Mouse (Mus musculus) layer of hippocampus, postnatal 14 days (tissue): Measurements from ENCODE around the gene Fbxw18. TPM values are rescaled to one million over a fixed set of nuclear protein-coding genes. Genes with fewer than 3 reads are reported as not detected.
"Not testable (repeated sequence)": the region's sequence is repeated elsewhere in the genome, so short reads cannot be mapped to it uniquely, and the experiment has no call there.

Source experiments
- DNase-seq, 2 experiments: peaks; one replicate each; pipeline ENCODE4 v3.0.0; 2021 to 2022; ENCODE audit warnings: low spot score in 2 of 2, mixed read lengths in 1 of 2
- long read RNA-seq, 2 experiments: library from polyadenylated mRNA; stranded (forward); transcript quantifications; one replicate each; pipeline ENCODE4 v2.0.0; 2021
- total RNA-seq, 2 experiments: library from RNA; stranded (reverse); gene quantifications; 2 replicates each; pipeline ENCODE4 v1.2.3; 2021

Fbxw18 gene
- not detected for total RNA-seq
- long read RNA-seq, experiment 1: 0 reads
- long read RNA-seq, experiment 2: 0 reads

DNA sequence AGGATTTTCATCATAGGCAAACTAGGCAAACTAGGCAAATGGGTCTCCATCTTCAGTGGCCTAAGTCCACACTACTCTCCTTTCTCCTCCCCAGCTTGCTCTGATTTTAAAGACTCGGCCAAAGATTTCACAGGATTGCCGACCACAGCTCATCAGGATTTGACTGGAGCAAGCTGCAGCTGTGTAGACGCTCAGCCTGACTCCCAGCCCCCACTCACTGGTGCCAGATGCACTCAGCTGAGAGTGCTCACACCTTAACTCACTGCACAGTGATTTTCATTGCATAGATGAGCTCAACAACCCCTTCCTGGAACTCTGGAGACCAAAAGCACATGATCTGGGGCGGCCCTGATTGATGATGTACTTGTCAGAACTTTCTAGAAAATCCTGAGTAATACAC lies at the start of gene Fbxw18:
TSS of gene Fbxw18 (minus strand) at position 101 of the 400 bp plus-strand sequence.
- DNase-seq: not testable (repeated sequence)

DNA sequence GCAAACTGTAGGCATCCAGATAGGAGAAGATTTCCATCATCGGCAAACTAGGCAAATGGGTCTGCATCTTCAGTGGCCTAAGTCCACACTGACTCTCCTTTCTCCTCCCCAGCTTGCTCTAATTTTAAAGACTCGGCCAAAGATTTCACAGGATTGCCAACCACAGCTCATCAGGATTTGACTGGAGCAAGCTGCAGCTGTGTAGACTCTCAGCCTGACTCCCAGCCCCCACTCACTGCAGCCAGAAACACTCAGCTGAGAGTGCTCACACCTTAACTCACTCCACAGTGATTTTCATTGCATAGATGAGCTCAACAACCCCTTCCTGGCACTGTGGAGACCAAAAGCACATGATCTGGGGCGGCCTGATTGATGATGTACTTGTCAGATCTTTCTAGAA lies 43.5 kb upstream of the Fbxw18 start, which contains the start of gene Fbxw26:
TSS of gene Fbxw26 (minus strand) at position 101 of the 400 bp plus-strand sequence.
- not testable (repeated sequence) for DNase-seq

DNA sequence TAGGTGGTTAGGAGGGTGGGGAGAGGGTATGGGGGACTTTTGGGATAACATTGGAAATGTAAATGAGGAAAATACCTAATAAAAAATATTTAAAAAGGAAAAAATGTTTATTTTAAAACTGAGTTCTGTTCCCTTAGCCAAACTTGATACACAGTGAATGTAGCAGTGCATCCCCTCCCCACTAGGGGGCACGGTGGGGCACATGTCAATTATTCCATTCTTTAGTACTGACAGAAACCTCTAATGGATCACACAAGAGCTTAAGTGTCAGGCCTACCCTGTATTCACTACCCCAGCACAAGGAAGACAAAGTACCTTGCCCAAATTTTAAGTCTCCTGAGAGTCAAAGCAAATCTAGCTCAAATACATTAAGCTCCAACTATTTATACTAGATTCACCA lies 17.2 kb downstream of the Fbxw18 start:
- peak; percentile 6 to 28 for DNase-seq

DNA sequence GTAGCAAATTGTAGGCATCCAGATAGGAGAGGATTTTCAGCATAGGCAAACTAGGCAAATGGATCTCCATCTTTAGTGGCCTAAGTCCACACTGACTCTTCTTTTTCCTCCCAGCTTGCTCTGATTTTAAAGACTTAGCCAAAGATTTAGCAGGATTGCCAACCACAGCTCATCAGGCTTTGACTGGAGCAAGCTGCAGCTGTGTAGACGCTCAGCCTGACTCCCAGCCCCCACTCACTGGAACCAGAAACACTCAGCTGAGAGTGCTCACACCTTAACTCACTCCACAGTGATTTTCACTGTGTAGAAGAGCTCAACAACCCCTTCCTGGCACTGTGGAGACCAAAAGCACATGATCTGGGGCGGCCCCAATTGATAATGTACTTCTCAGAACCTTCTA lies 37.9 kb downstream of the Fbxw18 start, which contains the start of gene Fbxw25:
TSS of gene Fbxw25 (minus strand) at position 101 of the 400 bp plus-strand sequence.
- DNase-seq: not testable (repeated sequence)

Other genes starting within 250 kb of the Fbxw18 start
- gene Fbxw19, start 206.8 kb downstream of the Fbxw18 start, total RNA-seq: not detected
- not detected for gene Fbxw15, start 134.4 kb downstream of the Fbxw18 start, total RNA-seq
- gene Fbxw24, start 76.6 kb downstream of the Fbxw18 start, total RNA-seq: not detected
- not detected for gene Fbxw25, start 38.0 kb downstream of the Fbxw18 start, total RNA-seq
- not detected for gene Fbxw26, start 43.4 kb upstream of the Fbxw18 start, total RNA-seq
- not detected for gene Fbxw27, start 88.0 kb upstream of the Fbxw18 start, total RNA-seq
- 10 to 100 TPM; 41.9 to 48.8 TPM for gene Spink8, start 109.6 kb upstream of the Fbxw18 start, total RNA-seq
- gene Nme6, start 130.0 kb upstream of the Fbxw18 start, total RNA-seq: 10 to 100 TPM in 1 of 2 experiments, 1 to 10 TPM in 1; 9.1 to 10.6 TPM
- gene Camp, start 146.9 kb upstream of the Fbxw18 start, total RNA-seq: not detected
- gene Cdc25a, start 172.9 kb upstream of the Fbxw18 start, total RNA-seq: 1 to 10 TPM; 5.1 to 6.5 TPM
- 100 to 1,000 TPM; 625 to 628 TPM for gene Map4, start 228.8 kb upstream of the Fbxw18 start, total RNA-seq